Mouse (Mus musculus): ENCODE data around the gene Rassf8.
A peak's percentile ranks its signal among the peaks of the same experiment; 100 is the strongest.

Rassf8 gene

GRCm38 (mm10) chr6:145823103-145823502 is 76.6 kb downstream of the Rassf8 start:
- no peak for DNase-seq (ENCODE audit: low spot score)

DNA sequence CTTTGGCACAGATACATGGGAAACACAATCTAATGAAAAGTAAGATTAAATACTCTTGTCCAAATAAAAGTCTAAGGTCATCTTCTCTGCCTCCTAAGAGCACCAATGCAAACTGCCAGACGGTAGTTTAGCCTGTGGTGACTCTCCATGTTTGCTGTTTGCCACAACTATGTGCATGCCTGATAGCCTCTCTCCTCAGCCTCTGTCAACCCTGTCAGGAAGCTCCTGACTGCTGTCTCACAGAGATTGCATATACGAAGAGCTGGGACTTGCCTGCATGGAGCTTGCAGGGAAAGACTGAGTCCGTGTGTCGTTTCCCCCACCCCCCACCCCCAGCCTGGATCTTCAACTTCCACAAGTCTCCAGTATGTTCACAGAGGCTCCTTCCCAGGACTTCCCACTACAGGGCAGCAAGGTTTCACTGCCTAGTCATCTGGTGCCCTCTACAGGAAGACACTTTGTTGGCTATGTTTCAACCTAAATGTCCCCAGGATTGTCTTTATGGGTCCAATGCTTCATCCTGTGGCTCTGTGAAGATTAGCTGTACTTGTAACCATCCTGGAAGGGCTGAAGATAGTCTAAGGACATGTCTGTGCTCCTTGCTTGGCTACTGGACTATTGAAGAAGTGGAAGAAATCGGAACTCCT is 77.2 kb downstream of the Rassf8 start:
- DNase-seq (ENCODE audit: low spot score): no peak

- DNase-seq (ENCODE audit: low spot score): no peak
Measured at GRCm38 (mm10) chr6:145826305-145826704, 79.8 kb downstream of the Rassf8 start.

- DNase-seq (ENCODE audit: low spot score): no peak
Measured at GRCm38 (mm10) chr6:145829062-145829835, 82.7 kb downstream of the Rassf8 start.

GRCm38 (mm10) chr6:145830117-145830516 is 83.6 kb downstream of the Rassf8 start:
- DNase-seq (ENCODE audit: low spot score): peak; percentile 77

- DNase-seq (ENCODE audit: low spot score): no peak
Measured at GRCm38 (mm10) chr6:145830617-145831016, 84.1 kb downstream of the Rassf8 start.

DNA sequence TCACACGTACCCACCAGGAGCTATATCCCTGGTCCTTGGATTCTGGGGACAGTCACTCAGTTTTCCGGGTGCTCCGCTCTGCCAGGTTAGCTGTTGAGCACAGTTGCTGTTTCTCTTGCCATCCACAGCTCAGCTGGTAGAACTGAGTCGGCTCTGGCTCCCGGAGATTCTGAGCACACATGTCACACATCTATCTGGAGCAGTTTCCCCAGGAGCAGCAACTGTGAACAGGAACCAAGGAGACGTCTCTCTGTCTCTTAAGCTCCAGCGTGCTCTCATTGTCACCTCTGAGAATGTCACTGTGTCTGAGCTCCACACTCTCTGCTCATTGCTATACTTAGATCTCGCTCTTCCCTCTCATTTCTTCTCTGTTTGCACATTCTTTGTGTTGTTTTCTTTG is 86.4 kb downstream of the Rassf8 start:
- no peak for DNase-seq (ENCODE audit: low spot score)

DNA sequence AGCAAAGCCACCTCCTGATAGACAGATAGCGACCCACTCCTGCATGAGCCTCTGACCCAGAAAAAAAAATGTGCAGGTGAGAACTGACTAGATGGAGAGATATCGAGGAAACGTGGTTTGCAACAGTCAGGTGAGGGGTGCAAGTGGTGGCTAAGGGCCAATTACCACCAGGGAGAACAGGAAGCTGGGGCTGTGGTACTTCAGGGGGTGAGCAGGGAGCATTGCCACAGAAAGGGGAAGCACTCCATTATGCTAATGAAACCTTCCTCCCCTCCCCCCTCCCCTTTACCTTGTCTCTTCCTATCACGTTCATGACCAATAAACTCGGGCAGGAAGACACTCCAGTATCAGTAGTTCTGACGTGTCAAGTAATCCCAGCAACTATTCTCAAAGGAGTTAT is 88.8 kb downstream of the Rassf8 start:
- no peak for DNase-seq (ENCODE audit: low spot score)

GRCm38 (mm10) chr6:145845611-145846010 is 99.1 kb downstream of the Rassf8 start:
- no peak for DNase-seq (ENCODE audit: low spot score)

DNA sequence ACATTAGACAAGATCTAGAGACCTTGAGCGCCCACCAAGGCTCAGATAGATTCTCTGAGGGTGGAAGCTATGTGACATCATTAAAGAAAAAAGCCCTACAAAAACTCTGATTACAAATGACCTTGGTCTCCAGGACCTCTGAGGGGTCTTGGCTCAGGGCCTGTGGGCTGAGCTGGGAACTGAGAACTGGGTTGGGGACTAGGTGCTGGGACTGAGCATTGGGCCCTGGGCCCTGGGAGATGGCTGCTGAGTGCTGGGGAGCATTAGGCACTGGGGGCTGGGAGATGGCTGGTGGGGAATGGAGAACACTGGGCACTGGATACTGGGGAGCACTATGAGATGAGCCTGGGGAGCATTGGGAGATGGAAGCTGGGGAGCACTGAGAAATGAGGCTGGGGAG is 99.5 kb downstream of the Rassf8 start:
- DNase-seq (ENCODE audit: low spot score): no peak

DNA sequence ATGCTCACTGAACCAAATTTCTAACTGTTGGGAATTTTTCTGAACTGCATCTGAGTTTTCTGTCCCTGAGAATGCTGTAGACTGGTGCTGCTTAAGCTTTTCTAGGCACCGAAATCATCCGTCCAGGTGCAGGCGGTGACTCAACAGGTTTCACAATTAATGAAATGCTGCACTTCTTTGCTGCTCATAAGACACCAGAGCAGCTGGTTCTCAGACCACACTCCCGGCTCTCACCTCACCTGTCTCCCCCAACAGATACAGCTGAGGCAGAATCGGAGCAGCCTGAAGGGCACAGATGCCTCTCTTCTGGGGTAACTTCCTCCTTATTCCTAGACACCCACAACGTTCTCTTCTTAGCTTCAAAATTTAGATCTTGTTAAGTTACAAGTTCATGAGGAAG is 100.4 kb downstream of the Rassf8 start:
- no peak for DNase-seq (ENCODE audit: low spot score)

GRCm38 (mm10) chr6:145847661-145848060 is 101.1 kb downstream of the Rassf8 start:
- no peak for DNase-seq (ENCODE audit: low spot score)

DNA sequence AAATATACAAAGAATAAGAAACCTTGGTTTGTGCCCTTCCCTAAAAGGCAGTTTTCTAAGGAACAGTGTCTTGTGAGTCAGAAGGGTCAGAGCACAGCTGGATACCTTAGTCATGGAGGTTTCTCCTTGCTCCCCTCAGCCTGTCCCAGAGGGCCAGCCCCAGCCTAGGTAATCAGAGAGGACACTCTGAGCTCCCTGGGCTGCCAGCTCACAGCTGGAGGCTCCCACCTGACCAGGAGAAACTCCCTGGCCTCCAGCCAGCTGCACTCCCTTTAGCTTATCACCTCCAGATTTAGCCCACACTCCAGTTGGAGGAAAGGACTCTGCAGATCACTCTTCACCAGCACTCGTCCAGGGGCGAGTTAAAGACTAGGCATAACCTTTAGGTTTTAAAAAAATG is 104.2 kb downstream of the Rassf8 start:
- peak; percentile 79 for DNase-seq (ENCODE audit: low spot score)

DNA sequence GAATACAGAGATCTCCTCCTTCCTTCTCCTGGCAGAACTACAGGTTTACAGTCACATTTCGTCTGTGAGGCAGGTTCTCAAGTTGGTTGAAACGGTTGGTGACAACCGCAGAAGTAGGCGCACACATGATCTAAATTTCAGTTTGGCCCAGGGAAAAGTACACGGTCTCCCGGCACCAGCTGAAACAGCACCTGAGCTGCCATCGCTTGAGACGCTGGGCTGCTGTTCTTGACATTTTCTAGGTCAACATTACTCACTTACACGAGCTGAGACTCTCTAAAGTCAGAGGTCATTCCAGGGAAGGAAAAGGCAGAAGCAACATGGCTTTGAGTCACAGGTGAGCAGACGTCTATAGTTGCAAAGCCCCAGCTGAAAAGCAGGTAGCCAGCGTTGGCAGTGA is 105.4 kb downstream of the Rassf8 start:
- no peak for DNase-seq (ENCODE audit: low spot score)

- DNase-seq (ENCODE audit: low spot score): no peak
Measured at GRCm38 (mm10) chr6:145852708-145853107, 106.2 kb downstream of the Rassf8 start.

DNA sequence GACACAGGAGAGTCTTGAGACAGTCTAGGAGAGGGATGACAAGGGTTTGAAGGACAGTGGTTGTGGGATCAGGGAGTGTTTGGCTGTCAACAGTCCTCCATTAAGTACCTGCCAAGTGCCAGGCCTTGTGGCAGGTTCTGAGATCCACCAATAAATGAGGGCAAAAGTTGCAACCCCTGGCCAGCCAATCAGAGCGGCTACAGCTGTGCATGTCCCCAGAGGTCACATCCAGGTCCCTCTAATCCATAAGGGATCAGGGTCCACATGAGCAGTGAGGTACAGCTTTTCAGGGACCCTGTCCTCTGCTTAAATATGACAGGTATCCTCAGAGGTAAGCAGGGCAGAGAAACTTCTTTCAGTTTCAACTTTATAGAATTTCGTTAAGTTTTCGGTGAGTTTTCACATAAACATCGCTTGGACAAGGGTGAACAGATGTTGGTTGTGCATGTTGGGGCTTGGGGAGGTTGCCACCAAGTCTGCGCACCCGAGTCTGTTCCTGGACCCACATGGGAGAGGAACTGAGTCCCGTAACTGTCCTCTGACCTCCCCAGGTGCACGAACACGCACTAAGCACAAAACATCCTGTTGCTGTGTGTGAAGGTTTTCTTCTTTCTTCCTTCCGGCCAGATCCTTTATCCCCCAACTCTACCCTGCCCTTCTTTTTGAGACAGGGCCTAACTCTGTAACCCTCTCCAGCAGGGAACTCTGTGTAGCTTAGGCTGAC is 107.0 kb downstream of the Rassf8 start:
- no peak for DNase-seq (ENCODE audit: low spot score)

GRCm38 (mm10) chr6:145854756-145855155 is 108.2 kb downstream of the Rassf8 start:
- DNase-seq (ENCODE audit: low spot score): no peak

GRCm38 (mm10) chr6:145855720-145856551 is 109.4 kb downstream of the Rassf8 start:
- peak; percentile 98 for DNase-seq (ENCODE audit: low spot score)

- DNase-seq (ENCODE audit: low spot score): no peak
Measured at GRCm38 (mm10) chr6:145857428-145857827, 110.9 kb downstream of the Rassf8 start.

GRCm38 (mm10) chr6:145858414-145858813 is 111.9 kb downstream of the Rassf8 start:
- no peak for DNase-seq (ENCODE audit: low spot score)

- no peak for DNase-seq (ENCODE audit: low spot score)
Measured at GRCm38 (mm10) chr6:145860350-145860749, 113.8 kb downstream of the Rassf8 start.

All from testis, postnatal 10 days (tissue).